Mouse (Mus musculus) heart, adult 2 months (tissue): ENCODE measurements at regions not wholly inside any gene's neighbourhood (a gene's known extent, or its start where the extent isn't known, plus 50 kb on each side); places are given as distances from the start of the nearest gene placed in this dataset.

Experiments
- DNase-seq, 2 experiments: peaks; one replicate each; pipeline ENCODE4 v3.0.0; 2021
- H3K27ac ChIP-seq: fragments of 200-600 bp; 2 replicates; pipeline ENCODE4 v1.8.1; 2022
- H3K27me3 ChIP-seq: fragments of 200-500 bp; 2 replicates; pipeline ENCODE4 v1.6.1; 2012; ENCODE audit warnings: mild to moderate bottlenecking, low read length, inconsistent platforms, mixed read lengths; ENCODE audit not compliant: control insufficient read depth, insufficient read depth
- H3K36me3 ChIP-seq: fragments of 200-500 bp; 2 replicates; pipeline ENCODE4 v1.6.1; 2012; ENCODE audit warnings: low read length, inconsistent platforms; ENCODE audit not compliant: control insufficient read depth, insufficient read depth
- H3K4me1 ChIP-seq: fragments of 200-500 bp; 2 replicates; pipeline ENCODE4 v1.6.1; 2011; ENCODE audit warnings: low read length; ENCODE audit not compliant: control insufficient read depth, insufficient read depth
- H3K4me3 ChIP-seq: fragments of 200-600 bp; 2 replicates; pipeline ENCODE4 v1.8.1; 2022
- H3K79me2 ChIP-seq: fragments of 200-500 bp; replicated peaks from 2 replicates; pipeline ENCODE4 v1.6.1; 2012; ENCODE audit warnings: mild to moderate bottlenecking, inconsistent platforms, low read length, moderate library complexity, mixed read lengths; ENCODE audit not compliant: control insufficient read depth, insufficient read depth
- H3K9ac ChIP-seq: fragments of 200-500 bp; 2 replicates; pipeline ENCODE4 v1.6.1; 2012; ENCODE audit warnings: low read depth, mild to moderate bottlenecking, control low read depth, inconsistent platforms, low read length, mixed read lengths
- CTCF ChIP-seq: fragments of 200-600 bp; IDR thresholded peaks from 2 replicates; pipeline ENCODE4 v1.8.1; 2022; ENCODE audit warnings: antibody characterized with exemption, mild to moderate bottlenecking, moderate library complexity
- EP300 ChIP-seq: fragments of 200-500 bp; IDR thresholded peaks from 2 replicates; pipeline ENCODE4 v1.6.1; 2011; ENCODE audit warnings: low read depth, low read length, control low read depth; ENCODE audit not compliant: insufficient read depth
- POLR2A ChIP-seq: fragments of 200-500 bp; IDR thresholded peaks from 2 replicates; pipeline ENCODE4 v1.6.1; 2011; ENCODE audit warnings: mild to moderate bottlenecking, low read depth, low read length, control low read depth; ENCODE audit not compliant: insufficient read depth
- WGBS: fragments of 180-500 bp; shearing (Covaris S2); methylation state at CpG from one replicate; pipeline ENCODE4 v1.1.7; 2018; 5-methylcytosine and 5-hydroxymethylcytosine counted together
- intact Hi-C: fragments of 180-260 bp; cut with DNase I; formaldehyde crosslinking; loops from one replicate; pipeline ENCODE4 v1.15.1; 2025

- Histone ChIP-seq H3K36me3 (no peaks in the 10 kb centered on the region), H3K27ac (no peak overlapping the region), H3K79me2 (no peaks in the 10 kb centered on the region), H3K4me1 (no peaks in the 10 kb centered on the region), H3K4me3 (no peak overlapping the region), H3K27me3 (no peaks in the 10 kb centered on the region), H3K9ac (no peak overlapping the region)
- TF ChIP-seq POLR2A (no peak), CTCF (no peak)
- WGBS = 44% methylated on average over 5 of the region's 5 CpGs
- DNase-seq = no peak
- intact Hi-C loops = no loop called here
Measured at GRCm38 (mm10) chr2:147455932-147456331, 94.2 kb downstream of the Pax1 start.

DNA sequence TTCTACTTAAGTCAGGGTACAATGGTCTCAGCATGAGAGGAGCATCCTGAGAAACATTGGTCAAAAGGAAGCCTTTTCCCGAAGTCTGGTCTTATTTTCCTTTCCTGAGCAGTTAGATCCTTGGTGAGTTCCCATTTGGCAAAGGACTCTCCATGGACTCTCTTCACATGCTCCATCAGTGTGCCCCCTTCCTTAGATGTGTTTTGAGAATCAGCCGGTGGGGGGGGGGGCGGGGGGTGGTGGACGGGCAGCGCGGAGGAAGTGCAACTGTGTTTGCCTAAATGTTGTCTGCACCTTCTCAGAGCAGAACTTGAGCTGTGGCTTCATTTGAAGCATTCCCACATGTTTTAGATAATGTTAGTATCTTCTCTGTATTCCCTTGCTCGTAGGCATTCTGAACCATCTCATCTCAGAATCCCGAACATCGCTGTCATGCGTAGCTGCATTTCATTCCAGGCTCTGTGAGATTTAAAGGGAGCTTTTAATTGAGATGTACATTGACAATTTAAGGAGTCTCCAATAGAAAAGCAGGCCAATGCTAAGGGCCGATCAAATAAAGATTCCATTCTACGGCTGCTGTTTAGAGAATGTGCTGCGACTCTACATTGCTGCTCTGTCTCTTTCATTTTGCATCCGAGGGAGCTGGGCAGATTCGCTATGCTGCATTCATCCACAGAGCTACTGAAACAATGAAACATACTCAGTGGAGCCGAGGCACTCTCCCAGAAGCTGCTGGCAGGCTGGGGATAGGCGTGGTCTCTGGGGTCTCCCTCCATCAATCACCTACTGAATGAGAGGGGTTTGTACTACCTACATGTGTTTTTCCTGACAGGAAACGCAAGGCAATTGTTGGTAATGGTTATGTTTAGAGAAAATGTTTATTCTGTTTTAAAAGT is 92.9 kb downstream of the Pax1 start:
- 61% methylated on average over 18 of the region's 18 CpGs for WGBS
- Histone ChIP-seq H3K79me2 (no peaks in the 10 kb centered on the region), H3K9ac (no peak overlapping the region), H3K4me3 (no peak overlapping the region), H3K27ac (no peak overlapping the region), H3K27me3 (no peaks in the 10 kb centered on the region), H3K4me1 (no peaks in the 10 kb centered on the region), H3K36me3 (no peaks in the 10 kb centered on the region)
- intact Hi-C loops = no loop called here
- DNase-seq = no peak
- TF ChIP-seq EP300 (no peak), CTCF (no peak), POLR2A (no peak)
